Mouse (Mus musculus): ENCODE results near the gene Adam23. TPM values are rescaled to one million over a fixed set of nuclear protein-coding genes. Genes with fewer than 3 reads are reported as not detected.

Gene Adam23
- polyA plus RNA-seq, 1 experiment from 2014 or later = 8.9 TPM

DNA sequence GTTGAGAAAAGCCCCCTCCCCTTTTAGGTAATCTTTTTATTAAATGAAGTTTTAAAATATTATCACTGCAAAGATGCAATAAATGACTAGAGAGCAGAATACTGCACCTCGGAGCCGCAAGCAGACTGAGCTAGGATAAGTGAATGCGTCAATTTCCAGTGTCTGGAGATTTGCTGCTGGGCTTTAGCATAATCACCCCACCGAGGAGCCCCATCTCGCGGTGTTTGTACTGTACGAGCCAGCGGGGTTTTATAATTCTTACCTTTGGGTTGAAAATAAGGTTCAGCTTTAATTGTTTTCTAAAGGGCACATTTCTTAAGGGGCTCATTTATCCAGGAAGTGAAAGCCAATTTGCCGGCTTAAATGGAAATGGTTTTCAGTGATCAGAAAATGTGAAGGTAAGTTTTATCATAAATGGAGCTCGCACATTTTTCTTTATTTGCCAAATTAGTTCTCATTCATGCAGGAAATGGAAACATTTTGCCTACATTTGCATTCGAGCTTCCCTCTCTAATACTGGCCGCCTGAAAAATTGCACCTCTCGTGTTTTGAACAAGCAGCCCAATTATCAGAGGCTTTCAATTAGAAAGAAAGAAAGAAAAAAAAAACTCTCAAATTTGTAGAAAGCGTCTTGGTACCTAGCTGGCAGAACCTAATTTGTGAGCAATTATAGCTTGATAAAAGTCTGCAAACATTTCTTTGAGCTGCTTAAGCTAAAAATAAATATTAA is 94.4 kb downstream of the Adam23 start:
- H3K27me3 ChIP-seq (ENCODE audit: control insufficient read depth, insufficient read depth, low read length) = no peaks in the 10 kb centered on the region
- no peaks in the 10 kb centered on the region for H3K36me3 ChIP-seq (ENCODE audit: control insufficient read depth, insufficient read depth, low read length)
- no peak overlapping the region for H3K9ac ChIP-seq (ENCODE audit: low read length)
- H3K4me3 ChIP-seq (ENCODE audit: low read depth, low read length) = no peak overlapping the region
- WGBS = 37% methylated on average over 14 of the region's 14 CpGs
- peak; percentile 60; the same call in 1 of the 2 replicates for ATAC-seq (replicated peaks; ENCODE audit: low FRiP score)
- no peak for DNase-seq (ENCODE audit: low spot score)
- H3K9me3 ChIP-seq (ENCODE audit: control insufficient read depth, low read length) = no peaks in the 10 kb centered on the region
- H3K27ac ChIP-seq (ENCODE audit: low read depth, low read length) = no peak overlapping the region
- H3K4me2 ChIP-seq (ENCODE audit: low read depth, low read length, severe bottlenecking) = peak overlapping the region; percentile 15; the same call in 1 of the 2 replicates
- no peaks in the 10 kb centered on the region; the same call in 1 of the 2 replicates for H3K4me1 ChIP-seq (replicated peaks; ENCODE audit: control insufficient read depth, insufficient read depth, low read length)

- WGBS = 80% methylated on average over 2 of the region's 2 CpGs
- Histone ChIP-seq H3K9ac (ENCODE audit: low read length) (no peak overlapping the region), H3K36me3 (ENCODE audit: control insufficient read depth, insufficient read depth, low read length) (no peaks in the 10 kb centered on the region), H3K4me3 (ENCODE audit: low read depth, low read length) (no peak overlapping the region), H3K27me3 (ENCODE audit: control insufficient read depth, insufficient read depth, low read length) (no peaks in the 10 kb centered on the region), H3K27ac (ENCODE audit: low read depth, low read length) (no peak overlapping the region), H3K9me3 (ENCODE audit: control insufficient read depth, low read length) (no peaks in the 10 kb centered on the region), H3K4me1 (replicated peaks; ENCODE audit: control insufficient read depth, insufficient read depth, low read length) (no peaks in the 10 kb centered on the region; the same call in 1 of the 2 replicates), H3K4me2 (ENCODE audit: low read depth, low read length, severe bottlenecking) (no peak overlapping the region)
- ATAC-seq (replicated peaks; ENCODE audit: low FRiP score) (no peak), DNase-seq (ENCODE audit: low spot score) (no peak)
Measured at GRCm38 (mm10) chr1:63544122-63544521, 98.4 kb downstream of the Adam23 start.

GRCm38 (mm10) chr1:63553039-63553438 is 107.3 kb downstream of the Adam23 start:
- WGBS = 77% methylated on average over 5 of the region's 5 CpGs
- no peak overlapping the region for H3K9ac ChIP-seq (ENCODE audit: low read length)
- no peak for ATAC-seq (replicated peaks; ENCODE audit: low FRiP score)

DNA sequence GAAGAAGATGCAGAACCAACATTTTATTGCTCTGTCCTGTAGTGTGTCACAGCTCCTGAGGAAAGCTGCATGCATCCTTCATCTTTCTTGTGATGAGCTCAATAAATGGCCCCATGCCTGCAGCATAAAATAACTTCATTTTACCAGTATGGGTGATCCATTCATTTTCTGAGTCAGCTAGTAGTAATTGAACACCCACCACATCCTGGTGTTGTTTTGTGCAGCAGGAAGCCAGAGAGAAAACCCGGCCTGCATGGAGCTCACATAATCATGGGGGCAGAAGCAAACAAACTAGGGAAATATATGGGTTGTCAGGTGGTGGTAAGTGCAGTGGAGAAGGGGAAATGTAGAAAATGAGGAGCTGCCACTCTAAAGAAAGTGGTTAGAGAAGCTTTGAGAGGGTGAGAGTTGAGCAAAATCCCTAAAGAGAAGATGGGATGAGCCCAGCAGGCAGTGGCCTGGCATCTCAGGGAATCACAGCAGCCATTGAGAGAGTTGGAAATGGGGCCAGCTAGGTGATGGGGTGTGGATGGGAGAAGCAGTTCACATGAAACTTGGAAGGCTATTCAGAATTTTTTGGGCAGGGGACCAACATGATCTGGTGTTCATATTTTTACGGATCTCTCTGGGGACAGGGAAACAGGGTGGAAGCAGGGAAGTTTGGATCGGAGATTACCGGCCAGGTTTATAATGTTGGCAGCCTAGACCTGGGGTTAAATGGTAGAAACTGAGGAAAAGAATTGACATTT is 116.3 kb downstream of the Adam23 start:
- ATAC-seq (replicated peaks; ENCODE audit: low FRiP score) (no peak), DNase-seq (ENCODE audit: low spot score) (no peak)
- WGBS = 82% methylated on average over 4 of the region's 4 CpGs
- Histone ChIP-seq H3K36me3 (ENCODE audit: control insufficient read depth, insufficient read depth, low read length) (no peaks in the 10 kb centered on the region), H3K4me1 (replicated peaks; ENCODE audit: control insufficient read depth, insufficient read depth, low read length) (no peaks in the 10 kb centered on the region), H3K27ac (ENCODE audit: low read depth, low read length) (no peak overlapping the region), H3K27me3 (ENCODE audit: control insufficient read depth, insufficient read depth, low read length) (no peaks in the 10 kb centered on the region), H3K9ac (ENCODE audit: low read length) (no peak overlapping the region), H3K4me3 (ENCODE audit: low read depth, low read length) (no peak overlapping the region), H3K9me3 (ENCODE audit: control insufficient read depth, low read length) (no peaks in the 10 kb centered on the region), H3K4me2 (ENCODE audit: low read depth, low read length, severe bottlenecking) (no peak overlapping the region)

More at GRCm38 (mm10) chr1:63553039-63553438, 107.3 kb downstream of the Adam23 start:
- Histone ChIP-seq H3K9me3 (ENCODE audit: control insufficient read depth, low read length) (no peaks in the 10 kb centered on the region), H3K4me3 (ENCODE audit: low read depth, low read length) (no peak overlapping the region), H3K4me1 (replicated peaks; ENCODE audit: control insufficient read depth, insufficient read depth, low read length) (no peaks in the 10 kb centered on the region), H3K36me3 (ENCODE audit: control insufficient read depth, insufficient read depth, low read length) (no peaks in the 10 kb centered on the region), H3K27me3 (ENCODE audit: control insufficient read depth, insufficient read depth, low read length) (no peaks in the 10 kb centered on the region), H3K27ac (ENCODE audit: low read depth, low read length) (no peak overlapping the region), H3K4me2 (ENCODE audit: low read depth, low read length, severe bottlenecking) (no peak overlapping the region)
- no peak for DNase-seq (ENCODE audit: low spot score)

DNA sequence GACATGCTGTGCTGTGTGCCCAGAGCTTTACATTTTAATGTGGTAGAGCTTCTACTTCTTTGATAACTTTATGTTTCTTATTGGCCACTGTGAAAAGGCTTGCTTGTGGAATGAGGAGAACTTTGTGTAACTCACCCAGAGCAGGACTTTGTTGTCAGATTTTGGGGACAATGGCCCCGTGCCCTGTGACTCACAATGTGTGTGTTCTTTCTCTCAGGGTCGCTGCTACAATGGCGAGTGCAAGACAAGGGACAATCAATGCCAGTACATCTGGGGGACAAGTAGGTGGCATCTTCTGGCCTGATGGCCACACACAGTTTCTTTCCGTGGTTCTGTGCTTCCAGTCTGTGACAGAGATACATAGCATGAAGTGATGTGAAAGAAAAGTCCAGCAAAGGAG is 118.2 kb downstream of the Adam23 start:
- H3K27me3 ChIP-seq (ENCODE audit: control insufficient read depth, insufficient read depth, low read length) = no peaks in the 10 kb centered on the region
- WGBS = 31% methylated on average over 4 of the region's 4 CpGs
- DNase-seq (ENCODE audit: low spot score) (no peak), ATAC-seq (replicated peaks; ENCODE audit: low FRiP score) (peak; percentile 42)
- no peaks in the 10 kb centered on the region for H3K36me3 ChIP-seq (ENCODE audit: control insufficient read depth, insufficient read depth, low read length)
- no peaks in the 10 kb centered on the region for H3K4me1 ChIP-seq (replicated peaks; ENCODE audit: control insufficient read depth, insufficient read depth, low read length)
- H3K4me3 ChIP-seq (ENCODE audit: low read depth, low read length) = no peak overlapping the region
- H3K27ac ChIP-seq (ENCODE audit: low read depth, low read length) = no peak overlapping the region
- no peaks in the 10 kb centered on the region for H3K9me3 ChIP-seq (ENCODE audit: control insufficient read depth, low read length)
- no peak overlapping the region for H3K4me2 ChIP-seq (ENCODE audit: low read depth, low read length, severe bottlenecking)
- no peak overlapping the region for H3K9ac ChIP-seq (ENCODE audit: low read length)

GRCm38 (mm10) chr1:63566501-63566900 is 120.8 kb downstream of the Adam23 start:
- Histone ChIP-seq H3K4me2 (ENCODE audit: low read depth, low read length, severe bottlenecking) (no peak overlapping the region), H3K36me3 (ENCODE audit: control insufficient read depth, insufficient read depth, low read length) (no peaks in the 10 kb centered on the region), H3K9ac (ENCODE audit: low read length) (no peak overlapping the region), H3K27me3 (ENCODE audit: control insufficient read depth, insufficient read depth, low read length) (no peaks in the 10 kb centered on the region), H3K4me1 (replicated peaks; ENCODE audit: control insufficient read depth, insufficient read depth, low read length) (no peaks in the 10 kb centered on the region), H3K4me3 (ENCODE audit: low read depth, low read length) (no peak overlapping the region), H3K9me3 (ENCODE audit: control insufficient read depth, low read length) (no peaks in the 10 kb centered on the region), H3K27ac (ENCODE audit: low read depth, low read length) (no peak overlapping the region)
- WGBS = 24% methylated on average over 7 of the region's 7 CpGs
- DNase-seq (ENCODE audit: low spot score) (no peak), ATAC-seq (replicated peaks; ENCODE audit: low FRiP score) (no peak)

- Histone ChIP-seq H3K9ac (ENCODE audit: low read length) (no peak overlapping the region), H3K27ac (ENCODE audit: low read depth, low read length) (no peak overlapping the region), H3K9me3 (ENCODE audit: control insufficient read depth, low read length) (no peaks in the 10 kb centered on the region), H3K4me2 (ENCODE audit: low read depth, low read length, severe bottlenecking) (no peak overlapping the region), H3K36me3 (ENCODE audit: control insufficient read depth, insufficient read depth, low read length) (no peaks in the 10 kb centered on the region), H3K4me3 (ENCODE audit: low read depth, low read length) (no peak overlapping the region), H3K4me1 (replicated peaks; ENCODE audit: control insufficient read depth, insufficient read depth, low read length) (no peaks in the 10 kb centered on the region), H3K27me3 (ENCODE audit: control insufficient read depth, insufficient read depth, low read length) (no peaks in the 10 kb centered on the region)
- DNase-seq (ENCODE audit: low spot score) (no peak), ATAC-seq (replicated peaks; ENCODE audit: low FRiP score) (no peak)
- 75% methylated on average over 4 of the region's 4 CpGs for WGBS
Measured at GRCm38 (mm10) chr1:63567031-63567430, 121.3 kb downstream of the Adam23 start.

GRCm38 (mm10) chr1:63572229-63572628 is 126.5 kb downstream of the Adam23 start:
- WGBS = 78% methylated on average over 7 of the region's 7 CpGs
- Histone ChIP-seq H3K4me2 (ENCODE audit: low read depth, low read length, severe bottlenecking) (no peak overlapping the region), H3K4me1 (replicated peaks; ENCODE audit: control insufficient read depth, insufficient read depth, low read length) (peaks cover 13% of the 10 kb centered on the region), H3K9me3 (ENCODE audit: control insufficient read depth, low read length) (no peaks in the 10 kb centered on the region), H3K4me3 (ENCODE audit: low read depth, low read length) (no peak overlapping the region), H3K36me3 (ENCODE audit: control insufficient read depth, insufficient read depth, low read length) (no peaks in the 10 kb centered on the region), H3K9ac (ENCODE audit: low read length) (no peak overlapping the region), H3K27me3 (ENCODE audit: control insufficient read depth, insufficient read depth, low read length) (no peaks in the 10 kb centered on the region), H3K27ac (ENCODE audit: low read depth, low read length) (no peak overlapping the region)
- ATAC-seq (replicated peaks; ENCODE audit: low FRiP score) = no peak
- no peak for DNase-seq (ENCODE audit: low spot score)
